Mouse (Mus musculus) bone marrow macrophage, adult 2 months (primary cell): ENCODE data around the gene Shroom4.

Source experiments
- CTCF ChIP-seq: IDR thresholded peaks from 2 replicates; pipeline ENCODE4 v1.5.1; 2012; ENCODE audit warnings: low read depth, mild to moderate bottlenecking, low read length, moderate library complexity
- POLR2A ChIP-seq: IDR thresholded peaks from 2 replicates; pipeline ENCODE4 v1.6.1; 2012; ENCODE audit warnings: mild to moderate bottlenecking, low read depth, low read length, borderline replicate concordance

GRCm38 (mm10) chrX:6409114-6409513 lies 9.5 kb downstream of the Shroom4 start:
- TF ChIP-seq POLR2A (no peak), CTCF (no peak)
